Mouse (Mus musculus): ENCODE measurements at regions not wholly inside any gene's neighbourhood (a gene's known extent, or its start where the extent isn't known, plus 50 kb on each side); places are given as distances from the start of the nearest gene placed in this dataset.

GRCm38 (mm10) chr2:11853210-11853973 is 75.7 kb downstream of the Ankrd16 start:
- ATAC-seq (ENCODE audit: insufficient number of reproducible peaks, low FRiP score, low TSS enrichment), result no peak

- ATAC-seq (ENCODE audit: insufficient number of reproducible peaks, low FRiP score, low TSS enrichment), result no peak
Observed at GRCm38 (mm10) chr2:11869983-11870382, 92.3 kb downstream of the Ankrd16 start.

- no peak for ATAC-seq (ENCODE audit: insufficient number of reproducible peaks, low FRiP score, low TSS enrichment)
Observed at GRCm38 (mm10) chr2:11880005-11880404, 102.3 kb downstream of the Ankrd16 start.

GRCm38 (mm10) chr2:11894792-11895568 is 117.3 kb downstream of the Ankrd16 start:
- no peak for ATAC-seq (ENCODE audit: insufficient number of reproducible peaks, low FRiP score, low TSS enrichment)

- no peak for ATAC-seq (ENCODE audit: insufficient number of reproducible peaks, low FRiP score, low TSS enrichment)
Observed at GRCm38 (mm10) chr2:11899698-11900660, 122.3 kb downstream of the Ankrd16 start.

- no peak for ATAC-seq (ENCODE audit: insufficient number of reproducible peaks, low FRiP score, low TSS enrichment)
Observed at GRCm38 (mm10) chr2:11914782-11915181, 137.1 kb downstream of the Ankrd16 start.

- ATAC-seq (ENCODE audit: insufficient number of reproducible peaks, low FRiP score, low TSS enrichment), result no peak
Observed at GRCm38 (mm10) chr2:11917373-11917772, 139.7 kb downstream of the Ankrd16 start.

- ATAC-seq (ENCODE audit: insufficient number of reproducible peaks, low FRiP score, low TSS enrichment), result no peak
Observed at GRCm38 (mm10) chr2:11918070-11918469, 140.4 kb downstream of the Ankrd16 start.

GRCm38 (mm10) chr2:11960777-11961176 is 183.1 kb downstream of the Ankrd16 start:
- no peak for ATAC-seq (ENCODE audit: insufficient number of reproducible peaks, low FRiP score, low TSS enrichment)

- no peak for ATAC-seq (ENCODE audit: insufficient number of reproducible peaks, low FRiP score, low TSS enrichment)
Observed at GRCm38 (mm10) chr2:11965374-11965773, 187.7 kb downstream of the Ankrd16 start.

GRCm38 (mm10) chr2:11967001-11967400 is 189.3 kb downstream of the Ankrd16 start:
- ATAC-seq (ENCODE audit: insufficient number of reproducible peaks, low FRiP score, low TSS enrichment), result no peak

GRCm38 (mm10) chr2:11971972-11972371 is 194.3 kb downstream of the Ankrd16 start:
- no peak for ATAC-seq (ENCODE audit: insufficient number of reproducible peaks, low FRiP score, low TSS enrichment)

- peak; percentile 15; the same call in 1 of the 2 replicates for ATAC-seq (ENCODE audit: insufficient number of reproducible peaks, low FRiP score, low TSS enrichment)
Observed at GRCm38 (mm10) chr2:12001938-12002899, 224.5 kb downstream of the Ankrd16 start.

GRCm38 (mm10) chr2:12004330-12004729 is 226.7 kb downstream of the Ankrd16 start:
- ATAC-seq (ENCODE audit: insufficient number of reproducible peaks, low FRiP score, low TSS enrichment), result no peak

GRCm38 (mm10) chr2:12007201-12007600 is 229.5 kb downstream of the Ankrd16 start:
- ATAC-seq (ENCODE audit: insufficient number of reproducible peaks, low FRiP score, low TSS enrichment), result no peak

- ATAC-seq (ENCODE audit: insufficient number of reproducible peaks, low FRiP score, low TSS enrichment), result no peak
Observed at GRCm38 (mm10) chr2:12011441-12011840, 233.8 kb downstream of the Ankrd16 start.

GRCm38 (mm10) chr2:12019607-12020006 is 241.9 kb downstream of the Ankrd16 start:
- no peak for ATAC-seq (ENCODE audit: insufficient number of reproducible peaks, low FRiP score, low TSS enrichment)

GRCm38 (mm10) chr2:12023402-12024111 is 245.9 kb downstream of the Ankrd16 start:
- ATAC-seq (ENCODE audit: insufficient number of reproducible peaks, low FRiP score, low TSS enrichment), result no peak

GRCm38 (mm10) chr2:12026220-12026619 is 248.5 kb downstream of the Ankrd16 start:
- ATAC-seq (ENCODE audit: insufficient number of reproducible peaks, low FRiP score, low TSS enrichment), result no peak
